Comparison of ENCODE assay signal across 7 mouse cellular contexts in the genomic region with DNA sequence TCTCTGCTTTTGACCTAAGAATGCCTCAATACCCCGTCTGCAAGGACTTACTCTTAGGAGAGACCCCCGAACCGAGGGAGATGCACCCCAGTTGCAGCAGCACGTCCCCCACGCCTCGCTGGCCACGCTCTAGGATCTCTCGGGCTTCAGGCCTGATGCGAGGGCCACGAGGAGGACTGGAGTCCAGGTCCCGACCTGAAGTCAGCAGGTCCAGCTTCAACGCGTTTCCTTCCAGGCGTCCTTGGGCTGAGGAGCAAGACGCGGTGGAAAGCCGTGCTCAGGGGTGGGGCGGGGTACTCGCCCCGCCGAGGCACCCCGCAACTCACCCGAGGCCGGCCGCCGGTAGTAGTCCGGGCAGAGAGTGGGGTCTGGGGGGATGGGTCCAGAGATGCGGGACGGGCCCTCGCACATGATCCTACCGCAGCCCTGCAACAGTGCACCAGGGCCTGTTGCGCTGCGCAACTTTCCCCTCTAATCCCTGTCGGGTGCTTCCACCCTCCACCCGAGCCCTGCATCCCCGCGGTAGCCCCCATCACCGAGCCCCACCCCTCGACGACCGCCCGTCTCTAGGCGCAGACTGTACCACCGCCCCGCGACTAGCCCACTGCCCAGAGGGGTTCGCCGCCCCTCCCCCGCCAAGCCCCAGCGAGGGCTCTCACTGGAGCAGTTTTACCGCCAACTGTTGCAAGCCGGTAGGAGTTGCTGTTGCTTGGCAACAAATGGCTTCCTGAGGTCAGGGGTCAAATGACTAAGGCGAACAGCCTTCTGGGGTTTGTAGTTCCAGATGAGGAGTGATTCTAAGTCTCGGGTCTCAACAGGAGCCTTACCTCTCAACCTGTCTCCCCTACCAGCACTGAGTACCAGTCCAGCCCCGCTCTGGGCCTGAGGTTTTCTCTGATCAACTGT. TPM values are rescaled to one million over a fixed set of nuclear protein-coding genes. Genes with fewer than 3 reads are reported as not detected.
DNase-seq lines count a peak whose midpoint lies in the region; ATAC-seq and TF ChIP-seq lines count a peak whose summit lies in the region.

TSS of gene 4933405L10Rik (plus strand) at position 158 of the 906 bp plus-strand sequence.
TSS of gene Enkd1 (minus strand) at position 713 of the 906 bp plus-strand sequence.

- peak within 1 kb of the TSS; percentile 33 for H3K4me3 ChIP-seq in cortical plate, adult 2 months (ENCODE audit: insufficient read depth, low read length)

- peak; percentile 89 for DNase-seq in adipocyte (ENCODE audit: low spot score)
- peak; percentile 66 for DNase-seq in gastrocnemius, postnatal 10 days
- DNase-seq in induced T-regulatory cell, adult 2 months (ENCODE audit: low read depth): peak; percentile 92
- peak; percentile 85 to 90 for DNase-seq in left cerebral cortex, adult 9 months (ENCODE audit: low spot score in 2 of 2)
- peak; percentile 81 for DNase-seq in right cerebral cortex, postnatal 14 days

- ATAC-seq in megakaryocyte progenitor cell, adult 5-6 weeks (replicated peaks; ENCODE audit: poor library complexity): peak; percentile 92

- H3K4me1 ChIP-seq in cortical plate, adult 2 months (ENCODE audit: control insufficient read depth, insufficient read depth, low read length): peaks cover 2% of the 10 kb centered on the region; the same call in 1 of the 2 replicates

- TF ChIP-seq POLR2A in cortical plate, adult 2 months (IDR thresholded peaks at IDR 0.05; ENCODE audit: extremely low read depth, insufficient read depth, low read length): no peak

- TF ChIP-seq CTCF in cortical plate, adult 2 months (IDR thresholded peaks at IDR 0.05; ENCODE audit: extremely low read depth, insufficient read depth, low read length): no peak

- no peak within 1 kb of the TSS for H3K27ac ChIP-seq in cortical plate, adult 2 months (ENCODE audit: insufficient read depth, low read length)

RNA-seq across cellular contexts. Expression of gene 4933405L10Rik, which starts in this region (rescaled TPM):
- 0.38 and 0.52 TPM in 2 replicates for polyA plus RNA-seq in cortical plate, adult 2 months (2012; rRNA removed)
- total RNA-seq in gastrocnemius, postnatal 10 days (2021): not detected
- total RNA-seq in megakaryocyte progenitor cell, adult 5-6 weeks (2015): not detected in 2 replicates
- not detected in 2 replicates for total RNA-seq in megakaryocyte progenitor cell, adult 5-6 weeks (2017)

RNA-seq across cellular contexts. Expression of gene Enkd1, which starts in this region (rescaled TPM):
- 16.4 and 18.3 TPM in 2 replicates for polyA plus RNA-seq in cortical plate, adult 2 months (2012; rRNA removed)
- 1 to 10 TPM; 2.0 to 3.7 TPM for total RNA-seq in gastrocnemius, postnatal 10 days (2021)
- total RNA-seq in megakaryocyte progenitor cell, adult 5-6 weeks (2015): 12.7 and 13.0 TPM in 2 replicates
- 10.4 and 13.9 TPM in 2 replicates for total RNA-seq in megakaryocyte progenitor cell, adult 5-6 weeks (2017)
